Mouse (Mus musculus): ENCODE data around the gene Ppm1n. TPM values are rescaled to one million over a fixed set of nuclear protein-coding genes. Genes with fewer than 3 reads are reported as not detected.

Gene Ppm1n
- total and polyA plus RNA-seq, 3 experiments = not detected

DNA sequence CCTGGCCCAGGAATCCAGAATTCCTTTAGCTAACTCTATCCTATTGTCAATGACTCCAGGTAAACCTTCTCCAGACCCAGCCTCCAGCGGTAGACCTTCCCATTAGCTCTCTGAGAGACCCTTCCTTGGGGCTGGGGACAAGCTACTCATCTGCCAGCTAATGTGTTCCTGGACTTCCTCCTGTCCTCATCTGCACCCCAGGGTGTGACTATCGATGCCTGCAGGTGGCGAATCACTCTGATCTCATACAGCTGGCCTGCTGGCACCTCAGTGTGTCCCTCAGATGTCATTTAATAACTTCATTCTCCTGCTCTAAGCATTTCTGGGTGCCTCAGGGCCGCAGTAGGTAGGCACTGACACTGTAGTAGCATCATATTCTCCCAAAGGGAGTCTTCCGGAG is 47.9 kb upstream of the Ppm1n start:
- peaks cover 0 to 18% of the 10 kb centered on the region in 2 experiments; a peak in 2 of 4 replicates for H3K36me3 ChIP-seq (ENCODE audit: control insufficient read depth in 1 of 2, insufficient read depth in 2 of 2, low read length in 2 of 2)
- no peaks in the 10 kb centered on the region for H3K9me3 ChIP-seq (replicated peaks; ENCODE audit: insufficient read depth, low read length)
- no peaks in the 10 kb centered on the region for H3K79me2 ChIP-seq (ENCODE audit: control insufficient read depth, insufficient read depth, low read length, poor library complexity)
- H3K4me1 ChIP-seq (ENCODE audit: control insufficient read depth in 1 of 2, insufficient read depth in 2 of 2, low read length in 2 of 2) = peaks cover 9 to 23% of the 10 kb centered on the region in 2 experiments
- peak overlapping the region; percentile 6; the same call in 1 of the 2 replicates for H3K27ac ChIP-seq (ENCODE audit: control insufficient read depth, low read depth, low read length)
- peak; percentile 53 for DNase-seq (ENCODE audit: low read depth, low spot score)
- H3K4me3 ChIP-seq (ENCODE audit: control insufficient read depth in 1 of 2, insufficient read depth in 1 of 2, low read depth in 2 of 2, low read length in 2 of 2) = peak overlapping the region; percentile 53 to 87; a peak in 3 of 4 replicates
- peak overlapping the region; percentile 4; the same call in 1 of the 2 replicates for H3K9ac ChIP-seq (ENCODE audit: control insufficient read depth, low read depth, low read length, poor library complexity, severe bottlenecking)
- TF ChIP-seq ETS1 (IDR thresholded peaks at IDR 0.05; ENCODE audit: low read depth, low read length) (peak; percentile 76), POLR2A (IDR thresholded peaks at IDR 0.05; ENCODE audit: control insufficient read depth in 1 of 2, insufficient read depth in 1 of 2, low read depth in 1 of 2, low read length in 2 of 2, poor library complexity in 1 of 2) (no peak), EP300 (IDR thresholded peaks at IDR 0.05; ENCODE audit: low read depth in 1 of 2, low read length in 2 of 2) (peak in 1 of 2 experiments; percentile 38; a peak in 2 of 4 replicates), BHLHE40 (IDR thresholded peaks at IDR 0.05; ENCODE audit: borderline replicate concordance, low read depth, low read length) (no peak), POLR2AphosphoS2 (IDR thresholded peaks at IDR 0.05; ENCODE audit: low read length) (no peak), ELF1 (IDR thresholded peaks at IDR 0.05; ENCODE audit: low read depth, low read length) (no peak), CHD2 (IDR thresholded peaks at IDR 0.05; ENCODE audit: low read length) (no peak), RCOR1 (IDR thresholded peaks at IDR 0.05; ENCODE audit: low read depth, low read length) (no peak), GATA1 (IDR thresholded peaks at IDR 0.05; ENCODE audit: low read depth, low read length) (0 out of 2 replicates have a peak, but pooled peaks have one; percentile 16), MAX (IDR thresholded peaks at IDR 0.05; ENCODE audit: low read length) (no peak), TCF12 (IDR thresholded peaks at IDR 0.05; ENCODE audit: low read depth, low read length) (peak; percentile 65), TAL1 (IDR thresholded peaks at IDR 0.05; ENCODE audit: low read length) (0 out of 2 replicates have a peak, but pooled peaks have one; percentile 15)
- no peaks in the 10 kb centered on the region; a peak in 1 of 4 replicates for H3K27me3 ChIP-seq (ENCODE audit: control insufficient read depth in 1 of 2, insufficient read depth in 2 of 2, low read length in 2 of 2)

DNA sequence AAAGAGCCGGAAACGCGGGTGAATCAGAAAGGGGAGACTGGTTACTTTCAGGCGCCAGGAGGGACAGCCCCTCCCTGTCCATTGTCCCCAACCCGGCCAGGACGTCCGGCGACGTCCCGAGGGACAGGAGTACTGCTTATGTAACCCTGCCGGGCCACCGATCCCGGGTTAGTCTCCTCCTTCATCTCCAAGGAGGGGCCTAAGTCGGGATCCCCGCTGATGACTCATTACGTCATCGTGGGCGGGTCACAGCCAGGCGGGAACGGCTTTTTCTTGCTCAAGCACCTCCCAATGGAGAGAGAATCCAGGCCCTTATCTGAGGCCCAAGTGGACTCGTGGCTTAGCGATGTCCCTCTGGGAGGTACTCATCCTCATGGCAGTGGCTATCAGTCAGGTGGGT is 47.3 kb upstream of the Ppm1n start:
- Histone ChIP-seq H3K27me3 (ENCODE audit: control insufficient read depth in 1 of 2, insufficient read depth in 2 of 2, low read length in 2 of 2) (peaks cover 0 to 2% of the 10 kb centered on the region in 2 experiments; a peak in 1 of 4 replicates), H3K27ac (ENCODE audit: control insufficient read depth, low read depth, low read length) (no peak overlapping the region), H3K9ac (ENCODE audit: control insufficient read depth, low read depth, low read length, poor library complexity, severe bottlenecking) (peak overlapping the region; percentile 51), H3K79me2 (ENCODE audit: control insufficient read depth, insufficient read depth, low read length, poor library complexity) (no peaks in the 10 kb centered on the region), H3K9me3 (replicated peaks; ENCODE audit: insufficient read depth, low read length) (no peaks in the 10 kb centered on the region), H3K4me1 (ENCODE audit: control insufficient read depth in 1 of 2, insufficient read depth in 2 of 2, low read length in 2 of 2) (peaks cover 9 to 19% of the 10 kb centered on the region in 2 experiments), H3K4me3 (ENCODE audit: control insufficient read depth in 1 of 2, insufficient read depth in 1 of 2, low read depth in 2 of 2, low read length in 2 of 2) (peak overlapping the region; percentile 53 to 87), H3K36me3 (ENCODE audit: control insufficient read depth in 1 of 2, insufficient read depth in 2 of 2, low read length in 2 of 2) (peaks cover 0 to 15% of the 10 kb centered on the region in 2 experiments; a peak in 2 of 4 replicates)
- 0 out of 2 replicates have a peak, but pooled peaks have one; percentile 5 for TF ChIP-seq GABPA (IDR thresholded peaks at IDR 0.05; ENCODE audit: low read depth, low read length)
- TF ChIP-seq SIN3A (IDR thresholded peaks at IDR 0.05; ENCODE audit: low read length) = 0 out of 2 replicates have a peak, but pooled peaks have one; percentile 13
- TF ChIP-seq MXI1 (IDR thresholded peaks at IDR 0.05; ENCODE audit: low read depth, low read length) = 0 out of 2 replicates have a peak, but pooled peaks have one; percentile 7
- TF ChIP-seq E2F4 (IDR thresholded peaks at IDR 0.05; ENCODE audit: borderline replicate concordance, low read depth, low read length) = peak; percentile 47; the same call in 1 of the 2 replicates
- no peak for TF ChIP-seq CTCF (IDR thresholded peaks at IDR 0.05 in 2 of 3, conservative IDR thresholded peaks at IDR 0.05 in 1 of 3; ENCODE audit: control insufficient read depth in 1 of 3, insufficient read depth in 1 of 3, low read depth in 2 of 3, low read length in 3 of 3, poor library complexity in 1 of 3, severe bottlenecking in 1 of 3)
- peak; percentile 59; the same call in 1 of the 2 replicates for TF ChIP-seq ETS1 (IDR thresholded peaks at IDR 0.05; ENCODE audit: low read depth, low read length)
- peak; percentile 30; the same call in 1 of the 2 replicates for TF ChIP-seq GATA1 (IDR thresholded peaks at IDR 0.05; ENCODE audit: low read depth, low read length)
- no peak for TF ChIP-seq CHD2 (IDR thresholded peaks at IDR 0.05; ENCODE audit: low read length)
- TF ChIP-seq EP300 (IDR thresholded peaks at IDR 0.05; ENCODE audit: low read depth in 1 of 2, low read length in 2 of 2) = peak in 1 of 2 experiments; percentile 9; a peak in 1 of 4 replicates
- DNase-seq (ENCODE audit: low read depth, low spot score) = peak; percentile 90

All from MEL (cell line).